In the genomic region with DNA sequence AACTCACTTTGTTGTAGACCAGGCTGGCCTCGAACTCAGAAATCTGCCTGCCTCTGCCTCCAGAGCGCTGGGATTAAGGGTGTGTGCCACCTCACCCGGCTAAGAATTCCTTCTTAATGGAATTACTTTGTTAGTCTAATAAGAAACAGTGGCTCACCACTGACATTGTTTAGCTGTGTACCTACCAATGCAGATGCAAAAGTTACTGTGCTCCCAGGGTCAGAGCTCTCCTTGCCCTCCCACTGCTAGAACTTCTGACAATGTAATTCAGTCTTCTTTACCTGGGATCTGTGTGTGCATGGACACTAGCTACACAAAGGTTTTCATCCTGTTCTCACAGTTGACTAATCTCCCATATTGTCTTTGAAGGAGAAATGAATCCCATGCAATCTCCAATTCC, we compare ENCODE assay signal across 24 mouse cellular contexts. TPM values are rescaled to one million over a fixed set of nuclear protein-coding genes. Genes with fewer than 3 reads are reported as not detected.
DNase-seq lines count a peak whose midpoint lies in the region.
"Had no signal": no experiment of that assay in that cellular context is flagged by ENCODE, and none has a peak within 500 bp of the region (broad histone marks: within the 10 kb centered on the region; RNA-seq: fewer than 3 reads in every experiment).

No protein-coding gene starts in this region.

- DNase-seq in ES-CJ7 (ENCODE audit: low read depth, low spot score) (peak; percentile 50), R1 (ENCODE audit: low read depth, low spot score) (peak; percentile 72), ZHBTc4 (ENCODE audit: low read depth, low spot score) (peak; percentile 53)
- DNase-seq in adrenal gland, adult 8-10 months = no peak
- no peak for DNase-seq in urinary bladder, adult 2 months (ENCODE audit: low spot score)
- no peak for DNase-seq in adrenal gland, postnatal 14 days
- DNase-seq: adrenal gland, adult 2 months; adrenal gland, postnatal 10 days; adrenal gland, postnatal 25 days; adrenal gland, postnatal 36 days; B cell, adult 2 months; cerebellum, adult 11 months; cerebellum, adult 11-12 months; cerebellum, adult 18-20 months; cerebellum, adult 2 months; cerebellum, adult 8-10 months; cerebellum, adult 9-10 months; cerebellum, adult 9-11 months; cerebellum, postnatal 10 days had no signal

RNA-seq across cellular contexts. Expression of gene Vwde, which starts 27.3 kb away (rescaled TPM):
- total RNA-seq in adrenal gland, adult 8-10 months (2022) = not detected
- not detected in 2 replicates for polyA plus RNA-seq in urinary bladder, adult 2 months (2012; rRNA removed)
- 0.08 TPM in 1 of 2 replicates, not detected in the other for total RNA-seq in adrenal gland, postnatal 14 days (2021)
- total RNA-seq: adrenal gland, adult 18-20 months; adrenal gland, adult 2 months; adrenal gland, postnatal 25 days; adrenal gland, postnatal 36 days; CH12.LX; MEL had no signal
- polyA plus RNA-seq: adrenal gland, adult 2 months; G1E; Patski had no signal

Comparison
In these comparisons a context has a peak if more than half of its experiments do, and no peak if none do; other contexts are left out.
1. DNase-seq: peak in ES-CJ7 (single experiment), R1 (single experiment) and ZHBTc4 (single experiment); none in adrenal gland, adult 8-10 months (single experiment), urinary bladder, adult 2 months (single experiment) and adrenal gland, postnatal 14 days (single experiment).